Mouse (Mus musculus) ES-E14 (cell line): ENCODE data around the gene Ibsp. TPM values are rescaled to one million over a fixed set of nuclear protein-coding genes. Genes with fewer than 3 reads are reported as not detected.

ENCODE experiments used
- DNase-seq: peaks from one replicate; pipeline ENCODE4 v3.0.0-alpha.2; 2013; ENCODE audit warnings: low read depth, low spot score
- H3K27ac ChIP-seq: 2 replicates; pipeline ENCODE4 v1.5.1; 2012; ENCODE audit warnings: low read depth, mild to moderate bottlenecking, low read length, moderate library complexity, mixed read lengths; ENCODE audit not compliant: poor library complexity, insufficient read depth, severe bottlenecking
- H3K36me3 ChIP-seq: 2 replicates; pipeline ENCODE4 v1.6.1; 2012; ENCODE audit warnings: mild to moderate bottlenecking, low read length, moderate library complexity, mixed read lengths; ENCODE audit not compliant: control insufficient read depth, poor library complexity, insufficient read depth, severe bottlenecking
- H3K4me1 ChIP-seq, 2 experiments: fragments of 150-350 bp in 1 of 2; sonication (generic) in 1 of 2; 2 replicates each; pipeline ENCODE4 v1.6.1; 2012; ENCODE audit warnings: low read length in 2 of 2, mild to moderate bottlenecking in 1 of 2, mixed read lengths in 1 of 2; ENCODE audit not compliant: control insufficient read depth in 2 of 2, insufficient read depth in 2 of 2, poor library complexity in 1 of 2
- H3K4me3 ChIP-seq, 2 experiments: fragments of 150-350 bp in 1 of 2; sonication (generic) in 1 of 2; 2 replicates each; pipeline ENCODE4 v1.5.1; 2012; ENCODE audit warnings: low read length in 2 of 2, low read depth in 1 of 2, mild to moderate bottlenecking in 1 of 2, mixed read lengths in 1 of 2; ENCODE audit not compliant: insufficient read depth in 1 of 2, poor library complexity in 1 of 2, severe bottlenecking in 1 of 2
- H3K9ac ChIP-seq: 2 replicates; pipeline ENCODE4 v1.6.1; 2012; ENCODE audit warnings: low read depth, mild to moderate bottlenecking, low read length, mixed read lengths; ENCODE audit not compliant: poor library complexity, insufficient read depth, severe bottlenecking
- H3K9me3 ChIP-seq: fragments of 150-350 bp; sonication (generic); 2 replicates; pipeline ENCODE4 v1.6.1; 2012; ENCODE audit warnings: low read depth, mild to moderate bottlenecking, low read length; ENCODE audit not compliant: control insufficient read depth, insufficient read depth
- CHD2 ChIP-seq: IDR thresholded peaks from 2 replicates; pipeline ENCODE4 v1.6.1; 2014; ENCODE audit warnings: mild to moderate bottlenecking, low read depth, low read length, inconsistent platforms
- HCFC1 ChIP-seq: IDR thresholded peaks from 2 replicates; pipeline ENCODE4 v1.6.1; 2012; ENCODE audit warnings: low read length, inconsistent platforms, borderline replicate concordance; ENCODE audit not compliant: insufficient read depth
- MAFK ChIP-seq: IDR thresholded peaks from 2 replicates; pipeline ENCODE4 v1.6.1; 2014; ENCODE audit warnings: mild to moderate bottlenecking, low read depth, low read length, inconsistent platforms; ENCODE audit not compliant: insufficient read depth
- ZC3H11A ChIP-seq: IDR thresholded peaks from 2 replicates; pipeline ENCODE4 v1.6.1; 2012; ENCODE audit warnings: low read depth, mild to moderate bottlenecking, inconsistent platforms, low read length, borderline replicate concordance
- ZNF384 ChIP-seq: IDR thresholded peaks from 2 replicates; pipeline ENCODE4 v1.6.1; 2012; ENCODE audit warnings: low read depth, low read length, inconsistent platforms
- in situ Hi-C, 2 experiments: fragments of 600-800 bp; cut with MboI; formaldehyde crosslinking; loops; one replicate each; pipeline ENCODE4 v1.15.1; 2025; ENCODE audit warnings: low sequenced_read_pairs in 2 of 2, inconsistent platforms in 1 of 2; ENCODE audit not compliant: unreplicated experiment in 2 of 2
- total RNA-seq: library from RNA; depleted of rRNA; stranded (reverse); fragments of 300-350 nt; gene quantifications from 2 replicates; pipeline ENCODE4 v1.2.3, GENCODE M21; 2012

The Ibsp gene
- total RNA-seq, 1 experiment: not detected

GRCm38 (mm10) chr5:104294201-104294600 is 4.8 kb upstream of the Ibsp start:
- no peak overlapping the region for H3K27ac ChIP-seq
- in situ Hi-C loops: no loop called here
- H3K4me1 ChIP-seq: no peaks in the 10 kb centered on the region
- H3K4me3 ChIP-seq: no peak overlapping the region
- no peak for DNase-seq
- no peak for TF ChIP-seq ZC3H11A
- no peak for TF ChIP-seq CHD2
- TF ChIP-seq MAFK: no peak
- no peak for TF ChIP-seq HCFC1
- TF ChIP-seq ZNF384: no peak
- H3K36me3 ChIP-seq: no peaks in the 10 kb centered on the region
- H3K9ac ChIP-seq: no peak overlapping the region
- no peaks in the 10 kb centered on the region for H3K9me3 ChIP-seq

- no peaks in the 10 kb centered on the region for H3K9me3 ChIP-seq
- no peak overlapping the region for H3K9ac ChIP-seq
- H3K36me3 ChIP-seq: no peaks in the 10 kb centered on the region
- TF ChIP-seq HCFC1 (no peak), ZNF384 (no peak), ZC3H11A (no peak), MAFK (no peak), CHD2 (no peak)
- H3K27ac ChIP-seq: no peak overlapping the region
- in situ Hi-C loops: no loop called here
- no peak for DNase-seq
- no peaks in the 10 kb centered on the region for H3K4me1 ChIP-seq
- no peak overlapping the region for H3K4me3 ChIP-seq
These were observed 15.1 kb downstream of the Ibsp start for GRCm38 (mm10) chr5:104314073-104314472.

GRCm38 (mm10) chr5:104325029-104325428 is 26.1 kb downstream of the Ibsp start, which contains the start of gene Mepe:
Gene Mepe (plus strand): TSS chr5:104325329.
- no peak within 1 kb of the TSS for H3K9ac ChIP-seq
- no peaks in the 10 kb centered on the region for H3K9me3 ChIP-seq
- in situ Hi-C loops: loop anchor here in 1 of 2 experiments (25.0 kb wide), 1 partner anchor 338 kb away; the partner anchor contains the start of gene Hsd17b13
- no peaks in the 10 kb centered on the region for H3K4me1 ChIP-seq
- no peak within 1 kb of the TSS for H3K4me3 ChIP-seq
- no peak for DNase-seq
- no peak for TF ChIP-seq HCFC1
- TF ChIP-seq MAFK: no peak
- H3K27ac ChIP-seq: no peak within 1 kb of the TSS
- H3K36me3 ChIP-seq: no peaks in the 10 kb centered on the region

- no peak for DNase-seq
- in situ Hi-C loops: loop anchor here in 1 of 2 experiments (25.0 kb wide), 1 partner anchor 340 kb away; the partner anchor contains the start of gene Hsd17b13
- no peak overlapping the region for H3K4me3 ChIP-seq
- H3K9ac ChIP-seq: no peak overlapping the region
- H3K4me1 ChIP-seq: no peaks in the 10 kb centered on the region
- H3K9me3 ChIP-seq: no peaks in the 10 kb centered on the region
- TF ChIP-seq MAFK (no peak), CHD2 (no peak), ZC3H11A (no peak), HCFC1 (no peak), ZNF384 (no peak)
- H3K27ac ChIP-seq: no peak overlapping the region
- H3K36me3 ChIP-seq: no peaks in the 10 kb centered on the region
These were observed 27.9 kb downstream of the Ibsp start for GRCm38 (mm10) chr5:104326884-104327283.

- Histone ChIP-seq H3K9me3 (no peaks in the 10 kb centered on the region), H3K9ac (no peak overlapping the region), H3K4me3 (no peak overlapping the region), H3K4me1 (no peaks in the 10 kb centered on the region), H3K27ac (no peak overlapping the region), H3K36me3 (no peaks in the 10 kb centered on the region)
- in situ Hi-C loops: loop anchor here in 1 of 2 experiments (25.0 kb wide), 1 partner anchor 340 kb away; the partner anchor contains the start of gene Hsd17b13
- no peak for DNase-seq
- TF ChIP-seq HCFC1: no peak
- no peak for TF ChIP-seq ZC3H11A
- TF ChIP-seq MAFK: no peak
- TF ChIP-seq CHD2: no peak
- TF ChIP-seq ZNF384: no peak
These were observed 28.4 kb downstream of the Ibsp start for GRCm38 (mm10) chr5:104327389-104327788.
